Comparison of ENCODE assay signal across 9 mouse cellular contexts in genomic region chr16:40059968-40060367, GRCm38 (mm10).
"Had no signal": no experiment of that assay in that cellular context is flagged by ENCODE, and none has a peak within 500 bp of the region (broad histone marks: within the 10 kb centered on the region; RNA-seq: fewer than 3 reads in every experiment).

No protein-coding gene starts in this region.

- H3K36me3 ChIP-seq: liver, embryonic 13.5 days had no signal

- H3K4me1 ChIP-seq: liver, embryonic 13.5 days had no signal

- H3K9me3 ChIP-seq: liver, embryonic 13.5 days had no signal

- H3K4me3 ChIP-seq: liver, embryonic 13.5 days had no signal

- H3K27me3 ChIP-seq: liver, embryonic 13.5 days had no signal

- H3K9ac ChIP-seq: liver, embryonic 13.5 days had no signal

- H3K27ac ChIP-seq: kidney, postnatal 0 days; liver, embryonic 13.5 days had no signal

- DNase-seq: kidney, postnatal 36 days; liver, embryonic 13.5 days; lung, adult 2 months; lung, postnatal 14 days; lung, postnatal 4 days; thymus, adult 18-20 months; thymus, postnatal 36 days had no signal

- H3K4me2 ChIP-seq: liver, embryonic 13.5 days; midbrain, embryonic 11.5 days had no signal
